Mouse (Mus musculus) forebrain, embryonic 16.5 days (tissue): ENCODE results near the gene Rho. TPM values are rescaled to one million over a fixed set of nuclear protein-coding genes. Genes with fewer than 3 reads are reported as not detected.

Experiments
- ATAC-seq: fragments of 200-750 bp; cut with Nextera tagmentation; 2 replicates; pipeline ENCODE4 v1.8.0; 2017; ENCODE audit warnings: mild to moderate bottlenecking, moderate library complexity
- H3K27ac ChIP-seq: fragments of 300-500 bp; sonication (generic); 2 replicates; pipeline ENCODE4 v1.5.1; 2014; ENCODE audit warnings: low read length, control low read depth
- H3K27me3 ChIP-seq: fragments of 300-500 bp; sonication (generic); replicated peaks from 2 replicates; pipeline ENCODE4 v1.6.1; 2014; ENCODE audit warnings: low read length; ENCODE audit not compliant: control insufficient read depth, insufficient read depth
- H3K36me3 ChIP-seq: fragments of 300-500 bp; sonication (generic); 2 replicates; pipeline ENCODE4 v1.6.1; 2014; ENCODE audit not compliant: control insufficient read depth, insufficient read depth
- H3K4me1 ChIP-seq: fragments of 300-500 bp; sonication (generic); replicated peaks from 2 replicates; pipeline ENCODE4 v1.6.1; 2014; ENCODE audit warnings: low read length; ENCODE audit not compliant: control insufficient read depth, insufficient read depth
- H3K4me2 ChIP-seq: fragments of 300-500 bp; sonication (generic); 2 replicates; pipeline ENCODE4 v1.6.1; 2014; ENCODE audit warnings: mild to moderate bottlenecking, low read length, control low read depth
- H3K4me3 ChIP-seq: fragments of 300-500 bp; sonication (generic); replicated peaks from 2 replicates; pipeline ENCODE4 v1.5.1; 2014; ENCODE audit warnings: mild to moderate bottlenecking, low read length, control low read depth
- H3K9ac ChIP-seq: fragments of 300-500 bp; sonication (generic); replicated peaks from 2 replicates; pipeline ENCODE4 v1.6.1; 2014; ENCODE audit warnings: low read depth, low read length, control low read depth
- H3K9me3 ChIP-seq: fragments of 300-500 bp; sonication (generic); 2 replicates; pipeline ENCODE4 v1.6.1; 2016; ENCODE audit warnings: low read length; ENCODE audit not compliant: control insufficient read depth
- WGBS: fragments of 180-500 bp; shearing (Covaris S2); extraction: QIAGEN DNeasy Blood & Tissue Kit; methylation state at CpG from one replicate; pipeline ENCODE4 v1.1.7; 2014; 5-methylcytosine and 5-hydroxymethylcytosine counted together
- polyA plus RNA-seq: library from polyadenylated mRNA; unstranded; fragments of >200 nt; fragmentation: Nextera tagmentation; extraction: Ambion mirVana; gene quantifications from 2 replicates; pipeline ENCODE4 v1.2.1, GENCODE M21; 2015

Gene Rho
- polyA plus RNA-seq, 1 experiment from 2014 or later, result 0.15 TPM

DNA sequence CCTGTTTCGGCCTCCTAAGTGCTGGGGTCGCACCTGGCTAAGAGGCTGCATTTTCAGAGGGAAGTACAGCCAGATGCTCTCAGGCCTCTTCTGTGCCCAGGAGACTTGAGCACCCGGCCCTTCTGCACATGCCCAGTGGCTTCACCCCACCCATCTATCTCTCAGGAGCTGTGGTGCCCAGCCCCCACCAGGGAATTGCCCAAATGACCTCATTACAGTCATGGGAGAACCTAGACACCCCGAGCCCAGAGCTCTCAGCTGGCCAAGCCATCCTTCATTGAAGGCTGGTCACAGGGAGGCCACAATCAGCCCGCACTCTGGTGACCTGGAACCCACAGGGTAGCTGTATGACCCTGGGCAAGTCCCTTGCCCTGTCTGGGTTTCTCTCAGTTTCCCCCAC is 57.5 kb downstream of the Rho start:
- Histone ChIP-seq H3K27ac (no peak overlapping the region), H3K27me3 (peaks cover 19% of the 10 kb centered on the region), H3K9me3 (no peaks in the 10 kb centered on the region), H3K9ac (no peak overlapping the region), H3K4me2 (no peak overlapping the region), H3K4me1 (peaks cover 23% of the 10 kb centered on the region), H3K36me3 (no peaks in the 10 kb centered on the region), H3K4me3 (no peak overlapping the region)
- WGBS, result 76% methylated on average over 5 of the region's 5 CpGs
- no peak for ATAC-seq

DNA sequence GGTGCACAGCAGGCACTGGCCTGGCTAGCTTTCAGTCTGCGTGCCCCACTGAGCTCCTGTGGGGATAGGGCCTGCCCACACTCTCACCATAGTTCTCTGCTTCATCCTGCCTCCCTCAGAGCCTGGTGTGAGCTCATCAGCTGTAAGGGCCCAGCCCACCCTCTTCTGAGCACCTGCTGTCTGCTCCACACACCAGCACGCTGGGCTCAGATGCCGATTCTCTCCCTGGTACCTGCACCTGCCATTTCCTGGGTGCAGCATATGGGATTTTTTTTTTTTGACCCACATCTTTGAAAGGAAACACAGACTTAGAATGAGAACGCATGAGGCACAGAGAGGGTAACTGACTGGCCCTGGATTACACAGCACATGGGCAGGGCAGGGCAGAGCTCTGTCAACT is 58.1 kb downstream of the Rho start:
- Histone ChIP-seq H3K4me3 (no peak overlapping the region), H3K4me2 (peak overlapping the region; percentile 23), H3K27me3 (peaks cover 19% of the 10 kb centered on the region), H3K4me1 (peaks cover 27% of the 10 kb centered on the region), H3K36me3 (no peaks in the 10 kb centered on the region), H3K9me3 (no peaks in the 10 kb centered on the region), H3K9ac (no peak overlapping the region), H3K27ac (no peak overlapping the region)
- 55% methylated on average over 4 of the region's 4 CpGs for WGBS
- ATAC-seq, result no peak

Other genes starting within 250 kb of the Rho start
- gene Tmem40, start 169.3 kb upstream of the Rho start, polyA plus RNA-seq, result 0.91 TPM in 1 of 2 replicates, not detected in the other
- gene Cand2, start 157.2 kb upstream of the Rho start, polyA plus RNA-seq, result 16.7 and 17.9 TPM in 2 replicates
- gene Rpl32, start 123.0 kb upstream of the Rho start, polyA plus RNA-seq, result 1,104 and 1,269 TPM in 2 replicates
- 1.4 and 1.8 TPM in 2 replicates for gene Efcab12, start 93.3 kb upstream of the Rho start, polyA plus RNA-seq
- 14.4 and 16.9 TPM in 2 replicates for gene Mbd4, start 78.4 kb upstream of the Rho start, polyA plus RNA-seq
- gene Ift122, start 78.3 kb upstream of the Rho start, polyA plus RNA-seq, result 30.8 and 32.7 TPM in 2 replicates
- not detected in 2 replicates for gene H1foo, start 13.2 kb downstream of the Rho start, polyA plus RNA-seq
- gene Plxnd1, start 63.3 kb downstream of the Rho start, polyA plus RNA-seq, result 19.4 and 19.8 TPM in 2 replicates